Mouse (Mus musculus): ENCODE results near the gene Sec22c.

The Sec22c gene

DNA sequence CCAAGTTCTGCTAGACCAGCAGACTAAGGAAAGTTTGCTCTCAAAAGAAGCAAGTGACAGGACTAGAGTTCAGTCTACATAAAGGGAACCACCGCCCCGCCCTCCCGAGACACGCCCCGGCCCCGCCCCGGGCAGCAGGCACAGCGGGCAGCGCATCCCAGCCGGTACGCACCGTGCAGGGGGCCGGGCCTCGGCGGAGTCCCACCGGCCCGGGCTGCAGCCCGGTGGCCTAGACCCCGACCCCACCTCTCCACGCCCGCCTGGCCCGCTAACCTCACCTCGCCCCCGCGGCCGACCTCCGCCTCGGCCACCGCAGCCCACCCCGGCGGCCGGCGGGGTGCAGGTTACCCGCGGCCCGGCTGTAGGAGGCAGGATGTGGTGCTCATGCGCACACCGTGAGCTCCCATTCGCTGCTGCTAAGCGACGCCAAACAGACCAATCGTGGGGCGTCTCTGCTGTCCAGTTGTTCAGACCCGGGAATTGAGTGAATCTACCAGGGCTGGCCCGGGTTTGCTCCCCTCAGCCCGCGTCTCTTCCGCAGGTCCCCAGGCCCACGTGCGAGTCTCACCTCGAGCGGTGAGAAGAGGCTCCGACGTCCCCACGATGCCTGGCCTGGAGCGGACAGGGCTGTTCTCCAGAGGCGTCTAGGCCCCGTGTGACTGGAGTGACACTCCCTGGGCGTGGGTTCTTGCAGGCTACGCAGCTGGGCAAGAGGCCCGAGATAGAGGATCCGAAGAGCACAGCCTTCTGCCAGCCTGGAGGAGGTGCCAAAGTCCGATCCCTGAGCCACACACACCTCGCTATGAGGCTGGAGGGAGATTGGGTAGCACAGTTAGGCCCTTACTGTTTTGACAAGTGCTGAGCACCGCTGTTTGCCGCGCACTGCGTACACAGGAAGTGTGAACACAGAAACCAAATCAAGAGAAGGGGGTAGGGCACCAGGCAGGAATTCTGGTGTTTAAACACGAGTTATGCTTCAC lies at the start of gene Sec22c:
Gene Sec22c, minus strand, starts transcription at position 845 of the 980 bp plus-strand sequence.
- peak; percentile 71 to 90 for DNase-seq (ENCODE audit: low spot score in 2 of 2)

DNA sequence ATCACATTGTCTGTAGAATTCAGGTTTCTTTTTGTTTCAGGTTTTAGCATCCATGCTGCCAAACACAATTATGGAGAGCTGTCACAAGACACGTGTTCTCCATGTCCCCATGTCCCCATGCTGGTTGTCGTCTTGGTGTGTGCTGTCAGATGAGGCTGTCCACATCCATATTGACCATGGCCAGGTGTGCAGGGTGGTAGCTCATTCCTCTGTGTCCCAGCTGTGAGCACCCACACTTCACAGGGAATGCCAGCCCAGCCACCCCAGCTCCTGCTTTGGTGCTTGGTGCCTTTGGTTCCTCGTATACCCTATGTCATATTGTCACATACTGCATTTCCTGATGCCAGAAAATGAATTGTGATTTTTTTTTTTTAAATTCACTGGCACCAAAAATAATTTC lies 49.3 kb upstream of the Sec22c start:
- DNase-seq (ENCODE audit: low spot score in 2 of 2) = no peak

DNA sequence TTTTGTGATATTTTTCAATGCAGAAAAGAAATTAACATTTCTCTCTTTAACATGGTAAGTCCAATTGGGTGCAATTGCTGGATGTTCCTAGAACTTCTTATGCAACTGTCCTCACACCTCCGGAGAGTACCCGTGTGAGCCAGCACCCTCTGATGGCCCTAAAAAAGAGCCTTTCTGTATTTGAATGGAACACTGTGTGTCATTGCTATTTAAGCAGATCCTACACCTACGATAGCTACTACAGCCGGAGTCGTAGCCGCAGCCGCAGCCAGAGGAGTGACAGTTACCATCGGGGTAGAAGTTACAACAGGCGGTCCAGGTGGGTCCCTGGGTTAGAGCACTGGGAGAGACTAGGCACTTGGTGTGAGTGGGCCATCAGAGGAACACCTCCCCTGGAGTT lies 47.5 kb upstream of the Sec22c start:
- peak in 1 of 2 experiments; percentile 65 for DNase-seq (ENCODE audit: low spot score in 2 of 2)

DNA sequence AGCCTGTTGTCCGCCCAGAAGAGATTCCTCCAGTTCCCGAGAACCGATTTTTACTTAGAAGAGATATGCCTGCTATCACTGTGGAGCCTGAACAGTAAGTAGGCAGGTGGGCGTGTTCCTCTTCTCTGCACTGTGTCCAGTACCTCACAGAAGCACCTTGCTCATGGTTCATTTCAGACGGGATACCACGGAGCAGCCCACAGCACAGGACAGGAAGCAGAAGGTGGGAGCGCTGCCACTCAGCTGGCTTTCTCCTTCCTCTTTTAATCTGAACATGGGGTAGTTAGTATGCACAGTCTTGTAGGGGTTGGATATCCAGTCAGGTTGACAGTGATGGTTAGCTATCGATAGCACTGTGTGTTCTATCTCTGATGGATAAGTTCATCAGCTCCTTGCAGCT lies 38.8 kb upstream of the Sec22c start:
- DNase-seq (ENCODE audit: low spot score in 2 of 2) = no peak

DNA sequence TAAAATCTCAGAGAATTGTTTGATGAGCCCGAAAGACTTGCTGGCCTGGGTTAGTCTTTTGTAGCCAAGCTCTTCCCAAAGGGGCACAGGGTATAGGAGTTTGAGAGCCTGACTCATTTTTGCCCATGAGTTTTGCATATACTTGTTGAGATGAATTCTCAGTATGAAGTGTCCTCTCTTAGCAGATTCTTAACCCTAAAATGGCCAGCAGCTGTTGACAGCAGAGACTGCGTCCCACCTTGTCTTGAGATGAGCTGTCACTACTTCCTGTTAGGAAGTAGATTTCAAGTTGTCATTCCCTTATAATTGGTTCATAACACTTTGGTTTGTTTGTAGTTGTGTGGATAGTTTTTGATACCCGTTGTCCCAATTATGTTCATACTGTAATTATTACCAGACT lies 35.9 kb upstream of the Sec22c start:
- DNase-seq (ENCODE audit: low spot score in 2 of 2) = no peak

DNA sequence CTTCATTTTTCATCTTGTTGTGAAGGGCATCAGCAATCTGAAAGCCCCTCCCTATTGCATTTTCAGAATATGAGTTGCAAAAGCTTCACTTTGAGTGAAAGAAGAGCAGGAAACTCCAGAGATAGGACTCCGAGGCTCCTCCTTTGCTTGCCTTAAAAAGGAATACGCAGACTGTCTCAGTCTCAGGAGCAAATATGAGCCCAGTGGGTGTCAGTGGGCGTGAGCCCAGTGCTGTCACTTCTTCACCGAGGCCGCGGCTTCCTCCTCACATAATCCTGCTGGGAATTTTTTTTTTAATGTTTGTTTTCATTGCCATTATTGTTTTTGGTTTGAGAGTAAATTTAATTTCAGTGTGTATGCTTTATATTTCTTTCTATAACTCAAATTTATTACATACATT lies 35.2 kb upstream of the Sec22c start:
- DNase-seq (ENCODE audit: low spot score in 2 of 2) = no peak

DNA sequence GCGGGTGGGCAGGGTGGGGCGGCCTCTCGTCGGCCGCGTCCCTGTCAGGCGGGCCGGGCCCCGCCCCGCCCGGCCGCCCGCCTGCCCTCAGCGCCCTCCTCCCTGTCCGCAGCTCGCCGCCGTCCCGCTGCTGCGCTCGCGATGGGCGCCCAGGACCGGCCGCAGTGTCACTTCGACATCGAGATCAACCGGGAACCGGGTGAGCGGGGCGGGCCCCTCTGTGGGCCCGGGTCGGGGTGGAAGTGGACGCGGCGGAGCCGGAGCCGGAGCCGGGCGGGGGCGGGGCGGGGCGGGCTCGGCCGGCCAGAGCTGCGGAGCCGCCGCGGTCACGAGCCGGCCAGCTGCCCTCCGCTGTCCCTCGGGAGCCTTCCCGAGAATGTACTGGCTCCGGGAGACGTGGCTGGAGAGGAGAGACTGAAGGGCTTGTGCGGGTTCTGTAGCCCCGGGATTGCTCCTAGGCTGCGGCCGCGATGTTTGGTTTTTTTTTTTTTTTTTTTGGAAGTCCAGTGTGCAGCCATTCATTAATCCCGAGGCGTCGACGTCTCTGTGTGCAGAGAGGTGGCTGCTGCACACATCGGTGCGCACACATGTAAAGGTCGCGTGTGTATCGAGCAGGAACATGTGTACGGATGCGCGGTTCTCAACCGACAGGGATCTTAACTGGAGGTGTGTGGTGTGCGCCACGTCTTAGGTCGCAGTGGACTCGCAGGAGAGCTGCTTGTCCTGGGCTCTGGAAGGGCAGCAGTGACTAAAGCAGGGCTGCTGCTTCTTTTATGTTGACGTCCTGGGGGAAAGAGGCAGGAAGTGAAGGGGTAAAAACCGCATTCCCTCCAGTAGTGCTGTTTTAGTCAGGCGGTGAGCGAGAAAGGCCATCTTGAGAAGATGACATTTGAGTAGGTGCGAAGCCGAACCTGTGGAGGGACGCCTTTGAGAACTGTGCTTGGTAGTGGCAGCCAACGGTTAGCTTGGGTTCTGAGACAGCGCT lies 14.3 kb upstream of the Sec22c start:
- no peak for DNase-seq (ENCODE audit: low spot score in 2 of 2)

DNA sequence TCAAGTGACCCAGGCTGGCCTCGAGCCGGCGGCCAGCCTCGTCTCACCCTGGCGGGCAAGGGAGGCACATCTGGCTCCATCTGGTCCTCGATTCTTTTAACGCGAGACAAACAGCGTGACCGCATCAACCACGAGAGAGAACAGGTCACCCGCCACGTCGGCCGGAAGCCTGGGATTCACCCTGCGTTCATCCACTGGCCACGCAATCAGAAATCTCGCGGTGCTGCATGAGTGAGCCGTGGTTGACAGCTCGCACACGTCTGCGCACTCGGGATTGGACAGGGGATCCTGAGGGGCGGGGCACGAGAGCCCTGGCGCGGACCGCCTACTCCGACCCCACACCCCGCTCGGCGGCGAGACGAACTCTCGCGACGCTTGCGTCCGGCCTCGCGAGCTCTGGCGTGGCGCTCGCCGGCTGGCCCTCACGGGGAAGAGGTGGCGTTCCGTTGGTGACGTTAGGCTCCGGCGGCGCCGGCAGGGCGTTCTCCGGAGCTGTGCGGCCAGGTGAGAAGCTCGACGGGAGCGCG lies 13.6 kb upstream of the Sec22c start, which contains the start of gene Nktr:
Gene Nktr, plus strand, starts transcription at position 378 of the 527 bp plus-strand sequence.
- DNase-seq (ENCODE audit: low spot score in 2 of 2) = peak; percentile 96 to 98

DNA sequence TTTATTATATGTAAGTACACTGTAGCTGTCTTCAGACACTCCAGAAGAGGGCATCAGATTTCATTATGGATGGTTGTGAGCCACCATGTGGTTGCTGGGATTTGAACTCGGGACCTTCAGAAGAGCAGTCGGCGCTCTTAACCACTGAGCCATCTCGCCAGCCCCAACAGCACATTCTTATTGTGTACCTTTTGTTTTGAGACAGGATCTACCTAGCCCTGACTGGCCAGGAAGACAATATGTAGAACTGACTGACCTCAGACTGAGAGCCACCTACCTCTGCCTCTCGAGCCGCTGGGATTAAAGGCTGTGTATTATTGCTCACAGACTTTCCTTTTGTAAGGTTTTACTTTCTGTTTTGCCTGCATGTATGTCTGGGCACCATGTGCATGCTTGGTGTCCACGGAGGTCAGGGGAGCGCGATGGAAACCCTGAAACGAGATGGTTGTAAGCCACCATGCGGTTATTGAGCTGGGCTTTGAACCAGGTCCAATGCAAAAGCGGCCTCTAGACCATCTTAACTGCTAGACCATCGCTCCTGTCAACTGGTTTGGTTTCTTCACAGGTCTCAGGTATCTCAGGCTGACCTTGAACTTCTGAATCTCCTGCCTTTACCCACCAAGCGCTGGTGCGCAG lies 12.9 kb upstream of the Sec22c start:
- DNase-seq (ENCODE audit: low spot score in 2 of 2) = no peak

DNA sequence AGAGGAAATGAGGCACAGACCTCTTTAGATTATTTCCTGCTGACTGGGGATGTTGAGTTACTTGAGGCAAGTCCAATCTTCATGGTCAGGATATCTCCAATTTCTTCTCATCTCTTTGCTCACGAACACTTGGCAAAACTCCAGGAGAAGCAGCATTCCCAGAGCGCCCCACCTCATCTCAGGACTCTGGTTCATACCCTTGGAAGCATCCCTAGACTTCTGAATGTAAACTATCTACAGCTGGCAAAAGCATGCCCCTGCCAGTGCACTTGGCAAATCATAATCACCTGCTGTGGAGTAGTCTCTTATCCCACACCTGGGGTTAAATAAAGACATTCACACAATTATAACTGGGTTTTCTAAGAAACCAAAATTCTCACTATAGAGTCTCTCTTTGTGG lies 11.8 kb upstream of the Sec22c start:
- DNase-seq (ENCODE audit: low spot score in 2 of 2) = no peak

DNA sequence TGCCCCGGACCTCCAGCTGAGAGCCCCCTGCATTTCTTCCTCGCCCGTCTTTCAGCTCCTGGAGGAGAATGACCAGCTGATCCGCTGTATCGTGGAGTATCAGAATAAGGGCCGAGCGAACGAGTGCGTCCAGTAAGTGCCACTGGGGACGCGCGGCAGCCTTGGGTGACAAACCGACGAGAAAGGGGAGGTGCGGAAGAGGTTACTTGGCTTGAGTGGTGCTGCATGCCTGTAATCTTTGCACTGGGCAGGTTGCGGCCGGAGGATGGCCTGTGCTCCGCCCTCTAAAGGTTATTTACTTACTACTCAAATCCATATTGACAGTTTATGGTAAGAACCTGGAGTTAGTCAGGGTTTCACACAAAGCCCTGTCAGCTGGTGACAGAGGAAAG lies 5.3 kb upstream of the Sec22c start:
- DNase-seq (ENCODE audit: low spot score in 2 of 2) = no peak

DNA sequence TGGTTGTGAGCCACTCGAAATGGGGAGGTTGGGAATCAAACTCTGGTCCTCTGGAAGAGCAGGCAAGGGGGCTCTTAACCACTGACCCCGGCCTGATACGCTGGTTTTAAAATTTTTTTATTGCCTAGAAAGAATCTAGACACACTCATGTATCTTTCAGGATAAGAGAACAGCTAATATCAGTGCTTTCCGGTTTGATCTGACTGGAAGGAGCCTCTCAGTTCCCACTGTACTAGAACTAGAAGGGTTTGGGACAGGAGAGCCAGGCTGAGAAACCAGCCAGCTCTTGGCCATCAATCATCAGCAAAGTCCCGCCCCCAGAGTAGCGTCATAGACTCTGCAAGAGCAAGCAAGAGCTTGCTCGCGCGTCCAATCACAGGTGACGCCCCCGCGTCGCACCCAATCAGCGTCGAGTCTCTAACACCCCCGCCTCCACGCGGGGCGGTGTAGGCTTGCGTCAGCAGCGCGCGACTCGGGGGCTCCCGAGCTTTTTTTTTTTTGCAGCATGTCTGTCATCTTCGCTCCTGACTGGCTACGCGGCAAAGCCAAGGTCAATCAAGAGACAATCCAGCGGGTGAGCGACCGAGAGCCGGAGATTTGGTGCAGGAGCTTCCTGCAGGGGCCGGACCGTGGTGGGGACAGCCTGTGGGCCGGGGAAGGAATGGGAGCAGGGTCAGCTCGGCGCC lies 4.8 kb upstream of the Sec22c start, which contains the start of gene Ss18l2:
Gene Ss18l2, plus strand, starts transcription at position 432 of the 686 bp plus-strand sequence.
- peak; percentile 96 to 98 for DNase-seq (ENCODE audit: low spot score in 2 of 2)

DNA sequence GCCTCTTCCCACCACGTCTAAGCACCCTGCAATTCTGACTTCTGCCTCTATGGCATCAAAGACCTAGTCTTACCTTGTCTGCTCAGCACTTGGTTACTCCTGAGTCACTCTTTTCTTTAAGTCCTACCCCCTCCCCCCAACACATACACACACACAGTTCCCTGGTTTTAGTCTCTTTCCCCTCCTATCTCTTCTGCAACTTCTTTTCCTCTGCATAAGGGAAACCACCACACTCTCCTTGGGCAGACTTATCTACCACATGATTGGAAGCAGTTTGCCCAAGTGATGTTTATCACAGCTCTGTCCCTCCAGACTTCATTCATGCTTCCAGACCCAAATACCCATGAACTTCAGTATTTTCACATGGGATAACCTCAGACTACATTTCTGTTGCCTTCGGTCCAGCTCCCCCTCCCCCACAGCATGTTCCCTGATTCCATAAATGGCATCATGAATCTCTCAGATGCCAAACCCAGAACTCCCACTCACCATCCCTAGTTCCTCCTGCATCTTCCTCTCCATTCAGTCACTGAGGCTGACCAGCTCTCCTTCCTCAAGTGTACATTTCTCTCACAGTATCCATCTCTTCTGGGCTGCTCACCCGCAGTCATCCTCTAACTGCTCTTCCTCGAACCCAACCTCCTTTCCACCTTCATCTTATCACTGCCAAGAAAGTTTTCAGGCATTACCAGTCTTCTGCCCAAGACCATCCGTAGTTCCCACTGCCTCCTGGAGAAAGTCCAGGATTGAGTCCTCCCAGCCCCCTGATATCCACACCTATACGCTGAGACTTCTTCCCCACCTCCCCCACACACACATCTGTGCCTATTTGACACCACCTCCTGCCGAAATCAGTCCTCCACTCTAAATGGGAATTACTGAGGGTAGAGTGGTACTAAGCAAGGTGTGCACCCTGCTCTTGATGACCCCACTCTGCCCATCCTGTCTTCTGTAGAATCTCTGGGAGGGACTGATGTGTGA lies 3.5 kb upstream of the Sec22c start:
- DNase-seq (ENCODE audit: low spot score in 2 of 2) = no peak

DNA sequence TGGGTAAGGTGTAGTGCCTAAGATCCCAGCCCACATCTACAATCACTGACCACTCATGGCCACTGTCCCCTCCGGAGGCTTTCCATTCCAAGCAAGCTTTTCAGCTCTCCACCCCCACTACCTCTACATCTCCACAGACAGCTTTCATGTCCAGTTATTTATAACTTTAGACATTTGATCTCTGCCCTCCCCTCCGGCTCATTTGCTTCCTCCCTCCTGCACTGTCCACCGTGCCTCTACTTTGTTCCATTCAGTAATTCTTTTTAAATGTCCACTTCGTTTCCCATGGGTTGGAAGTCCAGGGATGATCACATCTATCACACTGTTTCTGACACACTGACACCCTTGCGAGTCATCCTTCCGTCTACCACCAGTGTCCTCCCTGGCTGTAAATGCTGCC lies 2.5 kb upstream of the Sec22c start:
- no peak for DNase-seq (ENCODE audit: low spot score in 2 of 2)

DNA sequence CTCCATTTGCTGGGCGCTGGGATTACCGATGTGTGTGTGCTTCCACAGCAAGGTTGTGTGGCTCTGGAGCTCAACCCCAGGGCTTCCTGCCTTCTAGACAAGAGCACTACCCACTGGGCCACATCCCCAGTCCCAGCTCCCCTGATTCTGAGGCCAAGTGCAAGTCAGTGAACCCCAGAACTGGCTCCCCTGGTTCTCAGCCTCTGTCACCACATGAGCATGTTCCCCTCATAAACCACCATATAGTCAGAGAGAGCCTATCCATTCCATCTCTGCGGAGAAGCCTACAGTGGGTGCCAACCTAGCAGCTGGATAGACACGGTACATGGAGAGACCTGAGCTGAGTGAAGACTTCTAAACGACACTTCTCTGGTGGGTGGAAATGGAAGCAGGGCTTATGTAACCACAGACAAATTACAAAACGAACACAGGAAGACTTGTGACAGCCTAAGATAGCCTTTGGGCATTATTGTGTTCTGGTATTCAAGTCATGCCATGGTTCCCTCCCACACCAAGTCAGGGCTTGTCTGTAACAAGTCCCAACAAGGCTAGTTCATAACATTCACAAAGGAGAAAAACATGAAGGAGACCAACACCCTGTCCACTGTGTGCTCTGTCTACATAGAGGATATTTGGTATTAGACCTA lies 862 bp upstream of the Sec22c start:
- no peak for DNase-seq (ENCODE audit: low spot score in 2 of 2)

DNA sequence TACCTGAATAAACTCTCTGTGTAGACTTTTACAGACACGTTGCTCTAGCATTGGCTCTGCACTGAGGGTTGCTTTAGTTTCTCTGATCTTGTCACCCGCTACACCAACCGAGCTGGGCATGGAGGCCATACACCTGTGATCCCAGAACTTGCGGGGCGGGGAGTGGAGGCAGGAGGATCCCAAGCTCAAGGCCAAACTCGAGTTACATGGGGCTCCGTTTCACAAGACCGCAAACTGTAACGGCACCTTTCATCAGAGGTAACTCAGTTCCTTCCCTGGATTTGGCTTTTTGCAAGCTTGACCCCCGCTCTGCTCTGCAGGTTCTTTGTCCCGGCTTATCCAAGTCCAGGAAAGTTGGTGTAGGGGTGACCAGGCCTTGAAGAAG lies 1.0 kb downstream of the Sec22c start:
- no peak for DNase-seq (ENCODE audit: low spot score in 2 of 2)

DNA sequence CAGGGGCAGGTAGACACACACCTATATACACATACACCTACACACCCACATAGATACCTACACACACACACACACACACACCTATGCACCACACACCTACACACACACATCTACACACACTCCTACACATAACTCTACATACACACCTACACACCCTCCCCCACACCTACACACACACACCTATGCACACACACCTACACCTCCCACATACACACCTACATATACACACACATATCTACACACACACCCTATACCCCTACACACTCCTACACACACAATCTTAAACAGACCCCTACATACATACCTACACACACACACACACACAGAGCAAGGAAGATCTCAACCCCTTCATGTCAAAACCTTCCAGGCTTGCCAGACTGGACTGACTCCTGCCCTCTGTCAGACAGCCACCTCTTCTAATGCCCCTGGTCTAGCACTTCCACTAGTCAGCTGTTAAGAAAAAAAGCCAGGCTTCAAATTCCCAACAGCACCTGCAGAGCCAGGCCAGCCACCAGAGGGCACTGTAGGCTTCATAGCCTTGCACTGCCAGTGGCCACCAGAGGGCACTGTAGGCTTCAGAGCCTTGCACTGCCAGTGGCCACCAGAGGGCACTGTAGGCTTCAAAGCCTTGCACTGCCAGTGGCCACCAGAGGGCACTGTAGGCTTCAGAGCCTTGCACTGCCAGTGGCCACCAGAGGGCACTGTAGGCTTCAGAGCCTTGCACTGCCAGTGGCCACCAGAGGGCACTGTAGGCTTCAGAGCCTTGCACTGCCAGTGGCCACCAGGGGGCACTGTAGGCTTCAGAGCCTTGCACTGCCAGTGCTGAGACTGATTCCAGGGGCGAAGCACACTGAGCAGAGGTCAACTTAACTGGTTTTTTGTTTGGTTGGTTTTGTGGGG lies 7.9 kb downstream of the Sec22c start:
- peak in 1 of 2 experiments; percentile 73 for DNase-seq (ENCODE audit: low spot score in 2 of 2)

DNA sequence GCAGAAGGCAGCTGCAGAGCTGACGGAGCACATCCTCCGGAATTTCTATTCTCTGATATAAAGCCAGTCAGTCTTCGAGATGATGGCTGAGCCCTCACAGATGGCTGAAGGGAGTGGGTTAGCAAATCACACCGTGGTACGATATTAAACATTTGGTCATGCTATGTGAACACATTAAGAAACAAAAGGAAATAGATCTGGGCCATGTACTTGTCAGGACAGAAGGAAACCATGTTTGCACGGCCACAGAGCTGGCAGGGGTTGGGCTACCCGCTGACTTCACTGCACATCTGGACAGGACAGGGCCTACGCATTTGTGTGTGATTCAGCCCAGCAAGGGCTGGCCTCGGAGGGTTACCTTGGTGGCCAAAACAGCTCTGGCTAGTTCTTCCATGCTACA lies 8.7 kb downstream of the Sec22c start:
- no peak for DNase-seq (ENCODE audit: low spot score in 2 of 2)
